Mouse (Mus musculus) heart, embryonic 13.5 days (tissue): Measurements from ENCODE around the gene Scd4. TPM values are rescaled to one million over a fixed set of nuclear protein-coding genes. Genes with fewer than 3 reads are reported as not detected.

Experiments used
- microRNA-seq: library from miRNA; unstranded; fragments of <30 nt; microRNA quantifications from one replicate; pipeline ENCODE4, GENCODE M21; 2016
- polyA plus RNA-seq: library from polyadenylated mRNA; unstranded; fragments of >200 nt; fragmentation: Nextera tagmentation; extraction: Ambion mirVana; gene quantifications from 2 replicates; pipeline ENCODE4 v1.2.1, GENCODE M21; 2015

The Scd4 gene
- polyA plus RNA-seq, 1 experiment from 2014 or later = 0.49 TPM

Small RNAs within 50 kb of the gene (microRNA-seq; reads per million reads assigned to microRNA genes)
- 0.61 reads per million for gene Mir5114

Other genes with a start within 250 kb of the Scd4 start
- 28.2 and 29.5 TPM in 2 replicates for gene Chuk, start 225.6 kb upstream of the Scd4 start, polyA plus RNA-seq
- 17.2 TPM in 2 replicates for gene Cwf19l1, start 197.2 kb upstream of the Scd4 start, polyA plus RNA-seq
- gene Bloc1s2, start 186.6 kb upstream of the Scd4 start, polyA plus RNA-seq = 56.0 and 62.1 TPM in 2 replicates
- gene Pkd2l1, start 140.7 kb upstream of the Scd4 start, polyA plus RNA-seq = 0.04 TPM in 1 of 2 replicates, not detected in the other
- gene Scd3, start 129.8 kb upstream of the Scd4 start, polyA plus RNA-seq = 0.29 and 0.39 TPM in 2 replicates
- gene Scd2, start 39.4 kb upstream of the Scd4 start, polyA plus RNA-seq = 124 and 130 TPM in 2 replicates
- 0.97 and 1.1 TPM in 2 replicates for gene Scd1, start 74.8 kb downstream of the Scd4 start, polyA plus RNA-seq
- not detected in 2 replicates for gene Wnt8b, start 160.4 kb downstream of the Scd4 start, polyA plus RNA-seq
- gene Sec31b, start 212.8 kb downstream of the Scd4 start, polyA plus RNA-seq = 0.96 and 0.98 TPM in 2 replicates
- gene Gm20538, start 219.7 kb downstream of the Scd4 start, polyA plus RNA-seq = not detected in 2 replicates
- gene Ndufb8, start 222.3 kb downstream of the Scd4 start, polyA plus RNA-seq = 887 and 1,052 TPM in 2 replicates
- gene Hif1an, start 229.8 kb downstream of the Scd4 start, polyA plus RNA-seq = 23.5 and 23.9 TPM in 2 replicates